Mouse (Mus musculus) spleen, adult 18-20 months (tissue): ENCODE results near the gene Ctnnbl1.

ENCODE experiments used
- DNase-seq, 2 experiments: peaks; one replicate each; pipeline ENCODE4 v3.0.0; 2022; ENCODE audit warnings: mixed read lengths in 2 of 2

Ctnnbl1 gene

DNA sequence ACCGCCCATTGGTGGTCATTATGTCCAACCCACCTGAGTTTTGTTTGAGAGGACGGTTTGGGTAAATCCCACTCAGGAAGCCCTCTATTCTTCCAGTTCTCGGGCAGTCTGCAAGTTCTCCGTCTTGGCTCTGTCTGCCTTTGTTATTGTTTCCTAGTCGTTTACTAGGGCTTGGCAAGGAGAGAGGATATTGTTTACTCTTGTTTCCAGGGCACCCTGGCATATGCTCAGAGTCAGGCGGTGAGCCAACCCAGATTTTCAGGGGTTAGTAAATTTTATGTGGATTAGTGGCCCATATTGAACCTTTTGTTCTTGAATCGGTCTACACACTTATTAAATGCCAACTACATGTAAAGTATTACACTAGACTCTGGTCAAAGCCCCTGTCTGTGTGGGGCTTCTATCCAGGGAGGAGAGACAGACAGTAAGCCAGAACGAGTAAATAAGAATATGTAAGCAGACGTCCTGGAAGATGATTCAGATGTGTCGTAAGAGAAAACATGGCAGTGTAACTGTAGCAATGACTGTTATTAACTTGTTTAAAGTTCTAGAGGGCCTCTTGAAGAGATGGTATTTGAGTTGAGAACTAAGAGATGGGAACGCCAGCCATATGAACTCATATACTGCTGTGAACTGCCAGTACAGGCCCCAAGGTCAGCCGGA lies 13.9 kb downstream of the Ctnnbl1 start:
- no peak for DNase-seq

DNA sequence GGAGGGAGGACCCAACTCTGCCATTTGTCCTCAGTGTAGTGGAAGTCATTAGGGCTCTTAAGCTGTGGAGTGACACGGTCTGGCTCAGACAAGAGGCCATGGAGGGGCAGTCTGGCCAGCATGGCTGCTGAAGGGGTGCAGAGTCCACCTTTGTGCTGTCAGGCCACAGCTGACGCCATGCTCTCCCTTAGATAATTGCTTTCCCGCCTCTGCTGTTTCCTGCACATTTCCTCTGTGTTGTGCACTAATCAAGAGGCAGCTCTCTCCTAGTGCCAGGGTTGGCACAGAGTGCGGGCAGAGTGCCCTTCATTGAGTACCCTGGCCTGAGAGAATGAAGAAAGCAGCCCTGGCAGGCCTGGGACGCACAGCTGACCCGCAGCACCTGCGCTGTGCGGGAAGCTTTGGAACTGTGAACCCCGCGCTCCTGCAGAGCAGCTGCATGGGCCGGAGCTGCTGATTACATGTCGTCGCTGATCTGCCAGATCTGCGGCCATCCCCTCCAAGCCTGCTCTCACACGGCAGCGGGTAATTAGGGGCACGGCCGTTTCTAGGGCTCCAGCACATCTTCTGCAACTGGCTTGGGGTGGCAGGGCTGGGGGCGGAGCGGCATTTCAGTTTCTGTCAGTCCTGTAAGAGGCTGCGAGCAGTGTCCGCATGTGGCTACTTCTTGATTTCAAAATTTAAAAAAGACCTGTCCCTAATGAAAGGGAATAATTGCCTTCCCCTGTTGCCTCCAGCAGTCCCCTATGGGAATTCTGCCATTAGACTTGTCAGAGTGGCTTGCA lies 14.6 kb downstream of the Ctnnbl1 start:
- no peak for DNase-seq

DNA sequence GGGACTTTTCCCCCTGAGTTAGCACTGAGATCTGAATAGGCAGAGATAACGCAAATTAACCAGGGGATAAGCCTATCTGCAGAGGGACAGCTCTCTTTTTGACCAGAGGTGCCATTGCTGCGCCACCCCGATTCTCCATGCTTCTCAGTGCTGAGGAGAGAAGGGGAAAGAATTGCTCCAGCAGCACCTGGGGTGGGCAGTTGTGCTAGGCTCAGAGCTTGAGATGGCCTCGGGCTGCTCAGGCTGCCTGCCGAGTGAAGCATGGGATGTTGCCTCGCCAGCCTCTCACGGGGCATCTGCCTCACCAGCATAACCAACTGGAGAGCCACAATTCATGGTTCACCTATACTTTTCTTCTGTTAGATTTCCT lies 15.2 kb downstream of the Ctnnbl1 start:
- no peak for DNase-seq

DNA sequence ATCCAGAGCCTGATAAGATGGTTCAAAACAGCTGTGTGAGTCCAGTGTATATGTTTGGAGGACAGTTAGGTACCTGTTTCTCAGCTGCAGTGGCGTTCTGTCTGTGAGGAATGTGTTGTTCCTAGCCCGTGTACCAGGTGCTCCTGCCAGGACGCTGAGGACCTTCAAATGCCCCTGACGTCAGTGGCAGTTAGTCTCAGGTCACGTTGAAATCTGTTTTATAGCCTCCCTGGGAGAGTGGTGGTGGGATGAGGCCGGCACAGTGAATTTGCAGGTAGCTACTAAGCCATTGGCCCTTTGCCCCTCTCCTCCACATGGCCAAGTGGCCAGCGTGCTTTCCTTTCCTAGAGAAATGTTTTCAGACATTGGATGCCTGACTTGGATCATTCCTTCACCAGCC lies 18.6 kb downstream of the Ctnnbl1 start:
- DNase-seq: no peak

DNA sequence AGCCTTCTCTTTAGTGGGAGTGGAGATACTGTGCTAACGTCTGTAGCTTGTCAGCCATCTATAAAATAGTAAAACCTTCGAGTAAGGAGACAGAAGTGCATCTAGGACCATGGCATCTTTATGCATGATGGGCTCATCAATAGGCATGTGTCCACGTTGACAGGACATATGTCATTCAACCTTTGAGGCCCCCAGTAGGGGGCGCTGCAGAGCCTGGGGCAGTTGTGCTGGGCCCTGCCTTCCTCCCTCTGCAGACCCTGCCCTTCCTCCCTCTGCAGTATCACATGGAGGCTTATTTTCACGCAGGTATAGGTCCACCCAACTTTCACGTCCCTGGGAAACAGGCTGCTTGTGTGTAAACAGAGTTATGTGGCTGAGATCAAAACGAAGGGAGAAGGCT lies 19.0 kb downstream of the Ctnnbl1 start:
- DNase-seq: no peak

DNA sequence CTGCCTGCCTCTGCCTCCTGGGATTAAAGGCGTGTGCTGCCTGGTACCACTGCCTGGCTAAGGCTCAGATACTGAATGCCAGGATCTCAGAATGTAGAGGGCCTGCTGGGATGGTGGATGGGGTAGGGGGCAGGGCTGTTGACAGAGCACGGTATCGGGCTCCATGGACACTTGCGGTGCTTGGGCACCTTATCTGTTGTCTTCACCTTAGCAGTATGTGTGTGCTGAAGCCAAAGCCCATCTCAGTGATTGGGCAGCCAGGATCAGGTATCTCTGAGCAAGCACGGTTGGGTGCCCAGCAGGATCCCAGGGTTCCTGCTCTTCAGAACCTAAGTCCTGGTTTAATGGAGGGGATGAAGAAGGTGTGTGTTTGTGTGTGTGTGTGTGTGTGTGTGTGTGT lies 21.2 kb downstream of the Ctnnbl1 start:
- no peak for DNase-seq

DNA sequence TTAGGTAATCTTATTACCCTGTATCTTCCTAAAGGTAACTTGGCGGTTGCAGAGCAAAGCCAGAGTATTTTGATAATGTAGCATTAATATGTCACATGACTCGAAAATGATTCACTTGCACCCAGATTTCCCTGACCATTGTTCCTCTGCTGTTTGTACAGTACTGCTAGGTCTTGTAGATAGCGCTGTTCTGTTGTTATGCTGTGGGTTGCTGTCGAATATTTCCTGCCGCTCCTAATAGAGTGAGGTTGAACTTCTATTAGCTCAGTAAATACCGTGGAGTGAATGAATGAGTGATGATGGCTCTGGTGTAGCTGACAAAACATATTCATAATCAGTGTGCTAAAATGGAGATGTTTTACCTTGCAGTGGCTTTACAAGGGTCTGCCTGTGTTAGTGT lies 22.5 kb downstream of the Ctnnbl1 start:
- DNase-seq: no peak

DNA sequence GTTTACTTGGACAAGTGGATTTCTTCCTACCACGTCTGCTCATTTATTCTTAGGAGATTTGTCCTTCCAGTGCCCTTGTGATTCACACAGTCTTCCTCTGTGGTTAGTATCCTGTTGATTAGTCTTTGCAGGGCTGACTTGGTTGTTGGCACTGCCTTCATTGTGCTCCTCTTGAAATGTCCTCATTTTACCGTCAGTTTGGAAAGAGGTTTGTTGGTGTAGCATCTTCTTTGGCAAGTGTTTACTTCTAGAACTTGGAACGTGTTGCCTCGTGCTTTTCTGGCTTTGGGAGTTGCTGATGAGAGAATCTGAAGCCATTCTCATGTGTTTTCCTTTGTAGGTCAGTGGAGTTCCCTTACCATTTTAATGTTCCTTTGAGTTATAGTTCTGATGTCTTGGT lies 25.7 kb downstream of the Ctnnbl1 start:
- no peak for DNase-seq

DNA sequence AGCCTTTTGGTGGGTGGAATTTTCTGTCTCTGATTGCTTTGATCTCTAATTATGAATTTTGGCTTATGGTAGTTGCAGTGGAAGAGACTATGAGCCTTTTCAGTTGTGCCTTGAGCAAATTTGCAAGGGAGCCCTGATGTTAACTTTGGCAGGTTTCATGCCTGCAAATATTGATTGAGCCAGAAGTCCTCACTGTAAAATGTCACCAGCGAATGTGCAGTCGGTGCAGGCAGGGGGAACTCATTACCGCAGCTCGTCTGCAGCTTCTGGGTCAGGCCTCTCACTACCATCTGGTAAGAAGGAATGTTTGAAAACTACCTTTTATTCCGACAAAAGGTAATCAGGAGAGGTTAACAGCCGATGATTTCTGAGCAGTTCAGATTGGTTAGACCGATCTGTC lies 29.4 kb downstream of the Ctnnbl1 start:
- no peak for DNase-seq

DNA sequence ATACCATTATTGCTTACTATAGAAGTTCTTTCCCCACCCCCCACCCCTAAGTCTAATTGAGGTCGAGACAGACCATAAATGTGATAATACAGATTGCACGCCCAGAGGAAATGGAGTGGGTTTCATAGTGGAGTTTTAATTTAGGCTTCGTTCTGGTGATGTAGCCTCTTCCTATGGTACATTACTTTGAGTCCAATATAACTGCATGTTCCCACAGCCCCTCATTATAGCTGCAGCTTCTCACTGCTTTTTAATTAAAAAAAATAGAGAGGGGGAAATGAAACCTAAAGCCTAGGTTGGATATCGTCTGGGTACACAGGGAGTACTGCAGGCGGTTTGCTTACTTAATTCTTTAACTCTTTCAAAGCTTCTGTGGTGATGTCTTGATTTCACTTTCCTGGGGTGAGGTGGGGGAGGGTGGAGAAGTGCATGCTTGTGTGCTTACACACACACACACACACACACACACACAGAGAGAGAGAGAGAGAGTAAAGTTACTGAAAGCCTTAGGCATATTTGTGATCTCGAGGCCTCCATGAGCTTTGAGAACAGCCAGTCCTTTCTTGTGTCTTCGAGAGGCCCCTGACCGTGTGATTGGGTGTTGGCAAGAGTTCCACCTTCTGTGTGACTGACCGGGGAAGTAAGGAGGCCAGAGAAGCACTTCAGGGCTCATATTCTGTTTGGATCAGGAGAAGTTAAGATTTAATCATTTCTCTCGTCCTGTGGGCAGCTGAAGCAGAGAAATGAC lies 31.7 kb downstream of the Ctnnbl1 start:
- no peak for DNase-seq

DNA sequence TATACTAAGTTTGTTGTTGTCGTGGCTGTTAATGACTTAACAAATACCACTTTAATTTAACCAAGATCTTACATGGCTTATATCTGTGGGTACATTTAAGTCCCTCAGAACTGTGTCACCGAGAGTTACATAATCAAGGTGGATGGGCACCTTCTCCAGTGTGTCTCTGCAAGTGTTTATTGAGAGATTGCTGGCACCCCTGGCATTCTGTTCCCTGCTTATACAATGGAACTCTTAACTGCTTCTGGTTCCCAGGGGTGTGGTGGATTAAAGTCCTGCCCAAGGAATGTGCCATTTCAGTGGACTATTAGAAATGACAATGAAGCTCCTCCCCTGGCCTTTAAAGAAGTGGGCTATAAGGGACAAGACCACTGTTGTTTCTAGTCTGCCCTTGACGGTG lies 33.6 kb downstream of the Ctnnbl1 start:
- no peak for DNase-seq

DNA sequence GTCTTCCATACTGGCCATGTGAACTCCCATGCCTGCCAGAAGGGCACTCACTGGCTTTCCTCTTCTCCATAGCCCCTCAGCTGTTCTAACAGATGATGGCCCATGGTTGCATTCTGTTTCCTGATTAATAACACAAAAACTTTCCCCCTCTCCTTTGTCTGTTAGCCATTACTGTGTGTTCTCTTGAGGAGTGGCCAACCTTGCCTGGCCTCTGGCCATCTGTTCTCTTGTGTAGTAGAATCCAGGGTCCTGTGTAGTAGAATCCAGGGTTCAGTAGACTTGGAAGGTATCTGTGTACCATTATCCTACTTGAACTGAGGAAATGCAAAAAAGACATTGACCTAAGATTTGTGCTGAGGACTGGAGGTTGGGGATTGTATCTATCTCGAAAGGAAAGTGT lies 36.5 kb downstream of the Ctnnbl1 start:
- DNase-seq: no peak

DNA sequence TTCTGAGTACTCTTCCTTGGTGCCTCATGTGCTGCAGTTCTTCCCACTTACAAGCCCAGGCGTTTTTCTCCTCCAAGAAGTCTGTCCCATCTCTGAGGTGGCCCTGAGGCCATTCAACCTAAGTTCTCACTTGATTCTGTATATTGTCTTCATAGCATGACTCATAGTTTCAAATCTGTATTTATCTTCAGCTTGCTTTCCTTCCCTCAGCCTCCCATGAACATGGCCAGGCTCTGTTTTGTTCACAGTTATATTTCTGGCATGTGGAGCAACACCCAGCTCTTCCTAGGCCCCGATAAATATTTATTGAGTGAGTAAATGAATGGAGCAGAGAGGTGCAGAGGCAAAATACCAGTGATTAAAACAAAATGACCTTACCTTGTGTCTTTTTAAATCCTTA lies 38.8 kb downstream of the Ctnnbl1 start:
- DNase-seq: no peak

DNA sequence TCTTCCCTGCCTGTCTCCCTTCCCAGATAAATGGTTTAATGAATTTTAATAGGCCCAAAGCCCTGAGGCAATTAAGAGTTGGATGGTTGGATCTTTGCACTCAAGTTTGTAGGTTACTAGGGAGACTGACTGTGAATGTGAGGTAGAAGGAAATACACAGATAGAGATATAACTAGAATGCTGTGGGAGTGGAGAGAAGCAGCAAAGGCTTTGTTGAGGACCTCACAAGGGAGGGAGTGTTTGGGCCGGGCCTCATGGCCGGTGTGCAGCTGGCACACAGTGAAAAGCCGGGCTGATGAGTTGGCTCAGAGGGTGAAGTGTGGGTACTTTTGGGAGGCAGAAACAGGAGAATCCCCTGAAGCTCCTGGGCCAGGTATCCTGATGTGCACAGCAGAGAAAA lies 43.8 kb downstream of the Ctnnbl1 start:
- no peak for DNase-seq

DNA sequence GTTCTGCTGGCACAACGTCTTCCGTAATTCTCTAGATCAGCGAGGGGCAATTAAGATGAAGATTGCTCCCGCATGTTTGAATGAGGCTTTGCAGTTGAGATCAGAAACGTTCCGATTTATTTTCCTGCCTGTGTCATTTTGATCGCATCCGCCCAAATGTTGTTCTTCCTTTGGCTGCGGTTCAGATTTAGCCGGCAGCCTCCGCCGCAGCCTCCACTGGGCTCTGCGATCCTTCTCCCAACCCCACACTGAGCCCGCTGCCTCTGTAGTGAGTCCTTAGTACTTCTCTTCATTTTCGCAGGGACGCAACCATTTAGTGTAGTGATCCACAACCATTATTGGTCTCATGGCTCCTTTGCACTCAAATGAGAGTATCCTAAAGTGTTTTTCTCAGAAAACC lies 46.0 kb downstream of the Ctnnbl1 start:
- DNase-seq: no peak

DNA sequence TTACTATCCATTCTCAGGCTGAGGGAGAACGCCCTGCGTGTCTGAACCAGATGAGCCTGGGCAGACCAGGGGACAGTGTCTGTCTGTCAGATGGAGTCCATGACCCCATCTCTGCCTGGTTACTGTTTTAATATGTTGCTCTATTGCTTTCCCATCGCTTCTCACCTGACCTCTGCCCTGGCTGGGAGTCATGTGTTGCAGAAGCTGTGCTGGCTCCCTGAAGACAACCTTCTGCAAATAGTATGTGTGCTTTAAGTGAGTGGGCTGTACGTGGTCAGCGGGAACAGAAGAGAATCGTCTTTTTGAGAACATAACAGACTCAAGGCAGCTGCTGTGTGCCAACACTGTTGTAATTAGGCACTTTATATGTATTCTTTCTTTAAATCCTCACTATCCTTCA lies 47.0 kb downstream of the Ctnnbl1 start:
- no peak for DNase-seq

DNA sequence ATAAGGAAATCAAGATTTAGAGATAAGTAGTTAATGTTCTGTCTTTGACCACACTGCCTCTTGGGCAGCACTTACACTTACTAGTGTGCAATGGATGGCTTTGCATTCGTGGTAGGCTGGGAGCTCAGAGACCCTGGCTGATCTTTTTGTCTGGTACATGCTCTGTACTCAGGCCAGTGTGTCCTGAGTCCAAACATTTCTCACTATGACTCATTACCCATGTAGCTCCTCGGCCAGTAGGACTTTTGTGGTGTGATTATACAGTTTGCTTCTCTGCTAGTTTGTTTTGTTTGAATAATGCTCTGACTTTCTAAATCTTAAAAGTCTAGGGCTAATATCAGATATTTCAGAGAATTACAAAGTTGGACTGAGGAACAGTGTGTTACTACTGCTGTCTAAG lies 47.4 kb downstream of the Ctnnbl1 start:
- no peak for DNase-seq

DNA sequence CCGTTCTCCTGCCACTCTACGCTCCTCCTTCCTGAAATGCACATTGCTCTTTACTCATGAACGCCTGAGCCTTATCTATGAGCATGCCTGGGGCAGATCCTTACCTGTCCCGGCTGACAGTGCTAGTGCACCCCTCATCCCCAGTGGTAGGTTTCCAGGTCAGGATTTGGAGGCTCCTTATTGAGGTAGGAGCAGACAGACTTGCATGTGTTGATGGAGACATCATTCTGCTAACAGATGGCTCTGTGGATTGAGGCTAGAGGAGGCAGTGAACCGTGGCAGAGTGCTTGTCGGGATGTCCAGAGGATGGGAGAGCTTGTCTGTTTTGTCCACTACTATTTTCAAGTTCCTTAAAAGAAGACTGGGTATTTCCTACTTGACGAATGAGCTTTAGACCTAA lies 52.0 kb downstream of the Ctnnbl1 start:
- DNase-seq: no peak

DNA sequence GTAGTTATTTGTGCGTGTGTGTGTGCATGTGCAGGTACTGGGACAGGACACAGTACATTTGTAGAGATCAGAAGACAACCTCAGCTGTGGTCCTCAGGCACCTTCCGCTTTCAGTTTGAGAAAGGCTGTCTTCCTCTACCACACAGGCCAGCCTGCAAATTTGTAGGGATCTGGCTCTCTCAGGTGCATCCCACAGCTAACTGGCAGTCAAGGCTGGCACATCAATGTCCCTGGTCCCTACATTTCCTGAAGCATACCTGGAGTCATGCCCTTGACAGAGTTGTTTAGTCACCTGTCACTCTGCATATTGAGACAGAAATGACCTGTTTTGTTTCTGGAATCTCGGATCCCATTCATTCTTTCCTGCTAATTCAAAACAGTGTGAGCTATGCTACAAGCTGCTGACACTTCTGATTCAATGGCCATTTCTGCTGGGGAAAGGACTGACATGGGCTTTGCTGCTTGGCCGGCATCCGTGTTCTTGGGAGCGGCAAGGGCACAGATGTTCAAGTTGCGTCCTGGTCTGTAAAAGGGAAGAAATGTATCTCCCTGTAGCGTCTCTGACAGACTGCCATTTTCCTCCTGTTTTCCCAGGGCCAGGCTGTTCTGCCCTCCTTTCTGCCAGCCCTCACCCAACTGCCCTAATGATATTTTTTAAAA lies 53.8 kb downstream of the Ctnnbl1 start:
- no peak for DNase-seq

DNA sequence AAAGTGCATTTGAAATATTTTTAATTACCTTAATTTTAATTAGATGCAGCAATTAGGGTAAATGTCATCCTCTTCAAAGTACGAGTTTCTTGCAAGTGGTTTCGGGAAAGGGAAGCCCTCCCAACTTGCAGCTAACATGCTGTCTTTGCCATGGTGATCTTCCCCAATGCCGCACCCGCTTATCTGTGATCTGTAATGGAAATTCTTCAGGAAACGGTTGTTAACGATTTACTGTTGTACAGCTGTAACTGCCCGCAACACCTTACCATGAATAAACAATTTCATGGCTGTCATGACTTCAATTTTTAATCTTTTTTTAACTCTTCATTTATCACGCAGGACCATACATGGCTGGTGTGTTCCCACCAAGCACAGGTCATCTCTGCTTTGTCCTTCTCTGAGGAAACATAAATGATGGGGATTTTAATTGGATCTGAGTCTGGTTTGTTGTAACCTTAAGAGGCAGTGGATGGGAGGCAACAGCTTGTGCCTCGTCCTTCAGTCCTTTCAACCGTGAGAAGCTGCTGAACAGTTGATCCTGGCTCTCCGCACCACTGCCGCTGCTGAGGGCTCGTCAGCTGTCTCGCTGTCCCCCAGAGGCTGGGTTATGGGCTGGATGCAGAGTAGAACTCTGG lies 54.4 kb downstream of the Ctnnbl1 start:
- no peak for DNase-seq

DNA sequence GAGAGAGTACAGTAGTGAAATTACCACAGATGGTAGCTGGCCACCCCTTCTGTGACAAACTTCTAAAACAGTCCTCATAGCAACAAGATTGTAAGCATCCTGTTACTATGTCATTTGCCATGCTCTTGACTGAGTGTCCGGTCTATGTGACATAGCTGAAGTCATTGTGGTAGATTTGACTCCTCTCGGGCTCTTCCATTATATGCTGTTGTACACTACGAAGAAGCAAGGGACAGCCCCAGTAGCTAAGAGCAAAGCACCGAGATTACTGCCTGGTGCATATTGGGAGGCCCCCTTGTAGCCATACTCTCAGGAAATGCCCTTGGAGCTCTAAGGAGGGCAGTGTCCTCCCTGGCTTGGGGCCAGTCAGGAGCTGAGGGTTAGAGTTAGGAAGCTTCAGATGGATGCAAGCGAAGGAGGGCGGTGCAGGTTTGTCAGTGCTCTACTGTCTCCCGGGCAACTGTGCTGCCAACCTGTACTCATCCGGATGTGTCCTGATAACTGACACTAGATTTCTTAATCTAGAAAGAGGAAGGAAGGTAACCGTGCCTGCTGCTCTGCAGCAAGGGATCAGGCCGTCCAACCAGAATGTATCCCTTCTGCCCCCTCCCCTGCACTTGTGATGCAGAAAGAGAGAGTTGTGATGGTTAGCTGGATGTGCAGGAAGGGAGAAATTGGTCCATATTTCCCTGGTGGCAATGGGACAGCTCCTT lies 55.8 kb downstream of the Ctnnbl1 start:
- DNase-seq: no peak

DNA sequence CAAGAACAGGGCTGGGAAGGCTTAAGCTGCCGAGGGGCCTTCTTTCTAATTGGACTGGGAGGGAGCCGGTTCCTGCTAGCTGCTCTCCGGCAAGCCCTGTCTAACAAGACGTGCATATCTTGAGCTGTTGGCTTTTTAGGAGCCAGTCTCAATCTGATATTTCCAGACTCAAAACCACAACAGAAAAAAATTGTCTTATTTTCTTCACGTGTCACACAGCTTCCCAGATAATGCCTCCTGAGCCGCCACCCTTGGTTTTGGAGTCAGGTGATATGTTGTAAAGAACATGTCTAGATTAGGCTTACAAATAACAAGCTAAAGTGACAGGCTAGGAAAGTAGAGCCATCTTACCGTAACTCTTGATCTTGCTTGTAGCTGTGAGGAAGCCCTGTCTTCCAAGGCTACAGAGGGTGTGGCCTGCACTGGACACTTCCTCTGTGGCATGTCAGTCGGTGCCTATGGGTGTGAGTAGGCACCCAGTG lies 56.7 kb downstream of the Ctnnbl1 start:
- no peak for DNase-seq
